Mouse (Mus musculus) midbrain, embryonic 15.5 days (tissue): ENCODE results near the gene Bean1. TPM values are rescaled to one million over a fixed set of nuclear protein-coding genes. Genes with fewer than 3 reads are reported as not detected.

Experiments
- ATAC-seq: fragments of 200-750 bp; cut with Nextera tagmentation; replicated peaks from 2 replicates; pipeline ENCODE4 v1.8.0; 2017; ENCODE audit warnings: moderate TSS enrichment
- H3K27ac ChIP-seq: fragments of 300-500 bp; sonication (generic); 2 replicates; pipeline ENCODE4 v1.5.1; 2015; ENCODE audit warnings: mild to moderate bottlenecking, inconsistent platforms
- H3K27me3 ChIP-seq: fragments of 300-500 bp; sonication (generic); replicated peaks from 2 replicates; pipeline ENCODE4 v1.6.1; 2015; ENCODE audit warnings: inconsistent platforms
- H3K36me3 ChIP-seq: fragments of 300-500 bp; sonication (generic); replicated peaks from 2 replicates; pipeline ENCODE4 v1.6.1; 2015; ENCODE audit warnings: inconsistent platforms
- H3K4me1 ChIP-seq: fragments of 300-500 bp; sonication (generic); 2 replicates; pipeline ENCODE4 v1.6.1; 2015; ENCODE audit warnings: inconsistent platforms
- H3K4me2 ChIP-seq: fragments of 300-500 bp; sonication (generic); 2 replicates; pipeline ENCODE4 v1.6.1; 2015; ENCODE audit warnings: inconsistent platforms, mild to moderate bottlenecking, moderate library complexity
- H3K4me3 ChIP-seq: fragments of 300-500 bp; sonication (generic); 2 replicates; pipeline ENCODE4 v1.5.1; 2015; ENCODE audit warnings: mild to moderate bottlenecking, inconsistent platforms
- H3K9ac ChIP-seq: fragments of 300-500 bp; sonication (generic); 2 replicates; pipeline ENCODE4 v1.6.1; 2015; ENCODE audit warnings: mild to moderate bottlenecking, inconsistent platforms
- H3K9me3 ChIP-seq: fragments of 300-500 bp; sonication (generic); 2 replicates; pipeline ENCODE4 v1.6.1; 2016; ENCODE audit warnings: inconsistent platforms
- WGBS: fragments of 180-500 bp; shearing (Covaris S2); methylation state at CpG from one replicate; pipeline ENCODE4 v1.1.7; 2015; ENCODE audit warnings: mixed read lengths; 5-methylcytosine and 5-hydroxymethylcytosine counted together
- polyA plus RNA-seq: library from polyadenylated mRNA; unstranded; fragments of >200 nt; fragmentation: Nextera tagmentation; extraction: Ambion mirVana; gene quantifications from 2 replicates; pipeline ENCODE4 v1.2.1, GENCODE M21; 2015

Bean1 gene
- polyA plus RNA-seq, 1 experiment from 2014 or later: 6.6 TPM

DNA sequence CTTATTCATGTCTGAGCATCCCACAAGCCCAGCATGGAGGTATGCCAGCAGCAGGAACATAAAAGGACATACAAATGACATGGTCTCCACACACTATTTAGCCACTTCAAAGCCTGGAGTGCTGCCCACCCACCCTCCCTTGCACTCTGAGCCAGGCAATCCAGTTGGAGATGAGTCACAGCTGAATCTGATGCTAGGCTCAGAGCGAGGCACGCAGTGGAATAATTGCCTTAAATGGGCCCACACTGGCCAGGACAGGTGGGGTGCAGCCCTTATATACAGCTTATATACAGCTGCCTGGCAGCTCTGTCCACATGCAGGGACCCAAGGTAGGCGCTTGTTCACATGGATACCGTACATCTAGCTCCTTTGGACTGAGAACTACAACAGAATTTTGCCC lies 6.8 kb downstream of the Bean1 start:
- Histone ChIP-seq H3K9me3 (no peaks in the 10 kb centered on the region), H3K36me3 (no peaks in the 10 kb centered on the region), H3K27ac (no peak overlapping the region), H3K4me2 (no peak overlapping the region), H3K4me3 (no peak overlapping the region), H3K4me1 (no peaks in the 10 kb centered on the region), H3K9ac (no peak overlapping the region), H3K27me3 (peaks cover 13% of the 10 kb centered on the region)
- no peak for ATAC-seq
- WGBS: 74% methylated on average over 4 of the region's 4 CpGs

DNA sequence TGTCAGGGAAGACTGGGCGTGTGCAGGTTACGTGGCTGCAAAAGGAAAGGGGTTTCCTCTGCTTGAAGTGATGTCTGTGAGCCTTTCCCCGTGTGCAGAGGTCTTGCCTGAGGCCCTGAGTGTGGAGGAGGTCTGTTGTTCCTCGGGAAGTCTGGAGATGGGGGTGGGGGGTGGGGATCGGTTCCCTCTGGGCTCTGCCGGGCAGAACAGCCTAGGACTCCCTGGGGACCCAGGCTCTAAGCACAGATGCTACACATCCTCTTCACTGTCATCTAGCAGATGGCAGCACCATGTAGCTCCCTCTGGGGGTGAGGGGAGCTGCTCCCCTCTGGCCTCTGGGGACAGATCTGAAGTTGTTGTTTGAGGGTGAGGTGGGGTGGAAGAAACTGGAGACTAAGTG lies 14.7 kb downstream of the Bean1 start:
- Histone ChIP-seq H3K9ac (no peak overlapping the region), H3K4me1 (no peaks in the 10 kb centered on the region), H3K27me3 (no peaks in the 10 kb centered on the region), H3K4me2 (no peak overlapping the region), H3K36me3 (no peaks in the 10 kb centered on the region), H3K27ac (no peak overlapping the region), H3K9me3 (no peaks in the 10 kb centered on the region), H3K4me3 (no peak overlapping the region)
- no peak for ATAC-seq
- WGBS: 33% methylated on average over 6 of the region's 6 CpGs

GRCm38 (mm10) chr8:104186827-104187226 lies 16.6 kb downstream of the Bean1 start:
- no peak overlapping the region for H3K4me3 ChIP-seq
- H3K4me1 ChIP-seq: peaks cover 5% of the 10 kb centered on the region; the same call in 1 of the 2 replicates
- H3K27ac ChIP-seq: no peak overlapping the region
- no peaks in the 10 kb centered on the region for H3K9me3 ChIP-seq
- WGBS: 93% methylated on average over 4 of the region's 4 CpGs
- no peak overlapping the region for H3K9ac ChIP-seq
- no peak overlapping the region for H3K4me2 ChIP-seq
- H3K36me3 ChIP-seq: no peaks in the 10 kb centered on the region
- no peak for ATAC-seq
- no peaks in the 10 kb centered on the region for H3K27me3 ChIP-seq

DNA sequence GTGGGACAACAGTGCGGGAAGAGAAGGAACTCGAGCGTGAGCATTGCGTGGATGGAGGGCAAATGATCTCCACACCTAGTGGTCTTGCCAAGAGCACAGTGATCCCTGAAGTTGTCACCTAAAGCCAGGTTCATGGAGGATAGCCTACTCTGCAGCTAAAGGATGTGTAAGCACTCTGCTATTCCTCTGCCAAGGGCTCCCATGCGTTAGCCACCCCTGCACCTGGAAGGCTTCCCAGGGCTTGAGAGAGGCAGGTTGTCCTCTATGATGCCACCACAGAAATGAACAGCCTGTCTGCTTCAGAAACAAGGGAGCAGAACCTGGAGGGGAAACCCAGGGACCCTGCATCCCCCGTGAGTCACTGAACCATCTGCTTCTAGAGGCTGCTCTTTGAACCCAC lies 17.4 kb downstream of the Bean1 start:
- WGBS: 91% methylated on average over 6 of the region's 6 CpGs
- no peaks in the 10 kb centered on the region for H3K9me3 ChIP-seq
- H3K4me2 ChIP-seq: no peak overlapping the region
- ATAC-seq: no peak
- no peak overlapping the region for H3K9ac ChIP-seq
- H3K36me3 ChIP-seq: no peaks in the 10 kb centered on the region
- peaks cover 8% of the 10 kb centered on the region; the same call in 1 of the 2 replicates for H3K4me1 ChIP-seq
- no peak overlapping the region for H3K4me3 ChIP-seq
- H3K27ac ChIP-seq: no peak overlapping the region
- no peaks in the 10 kb centered on the region for H3K27me3 ChIP-seq

GRCm38 (mm10) chr8:104188459-104188858 lies 18.2 kb downstream of the Bean1 start:
- Histone ChIP-seq H3K36me3 (no peaks in the 10 kb centered on the region), H3K4me2 (no peak overlapping the region), H3K4me3 (no peak overlapping the region), H3K4me1 (peaks cover 8% of the 10 kb centered on the region; the same call in 1 of the 2 replicates), H3K27me3 (no peaks in the 10 kb centered on the region), H3K9me3 (no peaks in the 10 kb centered on the region), H3K9ac (no peak overlapping the region), H3K27ac (no peak overlapping the region)
- WGBS: 75% methylated on average over 5 of the region's 5 CpGs
- no peak for ATAC-seq

- no peaks in the 10 kb centered on the region for H3K36me3 ChIP-seq
- no peak; the same call in 1 of the 2 replicates for ATAC-seq
- H3K4me2 ChIP-seq: no peak overlapping the region
- H3K9me3 ChIP-seq: no peaks in the 10 kb centered on the region
- H3K27ac ChIP-seq: no peak overlapping the region
- no peak overlapping the region for H3K4me3 ChIP-seq
- WGBS: 42% methylated on average over 6 of the region's 6 CpGs
- H3K9ac ChIP-seq: no peak overlapping the region
- peaks cover 8% of the 10 kb centered on the region; the same call in 1 of the 2 replicates for H3K4me1 ChIP-seq
- no peaks in the 10 kb centered on the region for H3K27me3 ChIP-seq
Observed at GRCm38 (mm10) chr8:104190777-104191468, 20.7 kb downstream of the Bean1 start.

GRCm38 (mm10) chr8:104191496-104191895 lies 21.3 kb downstream of the Bean1 start:
- H3K27ac ChIP-seq: no peak overlapping the region
- WGBS: 19% methylated on average over 11 of the region's 11 CpGs
- peak; percentile 86 for ATAC-seq

DNA sequence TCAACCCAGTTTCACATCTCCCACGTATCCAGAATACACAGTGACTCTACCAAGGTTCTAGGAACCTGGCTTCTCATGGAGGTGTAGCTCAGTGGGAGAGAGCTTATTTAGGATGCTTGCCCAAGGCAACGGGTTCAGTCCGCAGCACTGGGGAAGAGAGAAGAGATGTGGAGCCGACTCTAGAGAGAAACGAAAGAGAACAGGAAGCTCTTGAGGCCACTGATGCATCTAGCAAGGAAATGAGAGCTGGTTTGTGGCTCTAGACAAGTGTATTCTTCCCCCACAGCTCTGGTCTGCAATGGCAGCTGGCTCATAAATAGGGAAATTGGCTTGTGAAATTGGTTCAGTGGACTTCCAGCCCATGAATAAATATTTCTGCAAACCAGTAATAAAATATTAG lies 29.6 kb downstream of the Bean1 start:
- H3K4me1 ChIP-seq: no peaks in the 10 kb centered on the region
- no peak overlapping the region for H3K4me2 ChIP-seq
- no peaks in the 10 kb centered on the region for H3K36me3 ChIP-seq
- no peak overlapping the region for H3K9ac ChIP-seq
- 81% methylated on average over 5 of the region's 5 CpGs for WGBS
- no peaks in the 10 kb centered on the region for H3K9me3 ChIP-seq
- no peak for ATAC-seq
- no peak overlapping the region for H3K27ac ChIP-seq
- no peaks in the 10 kb centered on the region for H3K27me3 ChIP-seq
- H3K4me3 ChIP-seq: no peak overlapping the region

More at GRCm38 (mm10) chr8:104191496-104191895, 21.3 kb downstream of the Bean1 start:
- H3K4me3 ChIP-seq: no peak overlapping the region
- H3K27me3 ChIP-seq: no peaks in the 10 kb centered on the region
- no peaks in the 10 kb centered on the region for H3K36me3 ChIP-seq
- H3K4me2 ChIP-seq: 0 out of 2 replicates have a peak overlapping the region, but pooled peaks have one; percentile 3
- no peak overlapping the region for H3K9ac ChIP-seq
- no peaks in the 10 kb centered on the region for H3K9me3 ChIP-seq
- peaks cover 8% of the 10 kb centered on the region; the same call in 1 of the 2 replicates for H3K4me1 ChIP-seq

DNA sequence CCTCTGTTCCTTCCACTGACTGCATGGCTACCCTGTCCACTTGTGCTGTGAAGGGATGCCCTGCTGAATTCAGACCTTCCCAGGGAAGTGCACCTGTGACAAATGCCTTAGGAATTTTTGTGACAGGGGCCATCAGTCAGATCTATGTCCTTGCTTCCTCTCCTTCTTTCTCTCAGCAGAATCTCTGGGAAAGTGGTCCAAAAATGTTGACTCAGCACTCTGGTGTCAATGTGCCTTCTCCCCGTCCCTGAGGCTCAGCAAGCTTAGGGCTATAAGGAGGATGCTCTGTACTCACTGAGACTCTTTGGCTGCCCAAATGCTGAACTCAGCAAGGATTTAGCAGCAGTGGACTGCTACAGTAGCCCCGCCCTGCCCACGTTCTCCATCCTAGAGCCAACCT lies 31.4 kb downstream of the Bean1 start:
- ATAC-seq: no peak
- H3K4me1 ChIP-seq: no peaks in the 10 kb centered on the region
- no peak overlapping the region for H3K4me2 ChIP-seq
- H3K27me3 ChIP-seq: no peaks in the 10 kb centered on the region
- H3K27ac ChIP-seq: no peak overlapping the region
- H3K4me3 ChIP-seq: no peak overlapping the region
- 78% methylated on average over 3 of the region's 3 CpGs for WGBS
- no peaks in the 10 kb centered on the region for H3K36me3 ChIP-seq
- no peaks in the 10 kb centered on the region for H3K9me3 ChIP-seq
- H3K9ac ChIP-seq: no peak overlapping the region

- H3K27ac ChIP-seq: no peak overlapping the region
- ATAC-seq: no peak
- no peak overlapping the region for H3K9ac ChIP-seq
- H3K4me2 ChIP-seq: no peak overlapping the region
- H3K4me1 ChIP-seq: no peaks in the 10 kb centered on the region
- H3K27me3 ChIP-seq: no peaks in the 10 kb centered on the region
- no peak overlapping the region for H3K4me3 ChIP-seq
- WGBS: 90% methylated on average over 4 of the region's 4 CpGs
- no peaks in the 10 kb centered on the region for H3K36me3 ChIP-seq
- H3K9me3 ChIP-seq: no peaks in the 10 kb centered on the region
Observed at GRCm38 (mm10) chr8:104202320-104202719, 32.1 kb downstream of the Bean1 start.

DNA sequence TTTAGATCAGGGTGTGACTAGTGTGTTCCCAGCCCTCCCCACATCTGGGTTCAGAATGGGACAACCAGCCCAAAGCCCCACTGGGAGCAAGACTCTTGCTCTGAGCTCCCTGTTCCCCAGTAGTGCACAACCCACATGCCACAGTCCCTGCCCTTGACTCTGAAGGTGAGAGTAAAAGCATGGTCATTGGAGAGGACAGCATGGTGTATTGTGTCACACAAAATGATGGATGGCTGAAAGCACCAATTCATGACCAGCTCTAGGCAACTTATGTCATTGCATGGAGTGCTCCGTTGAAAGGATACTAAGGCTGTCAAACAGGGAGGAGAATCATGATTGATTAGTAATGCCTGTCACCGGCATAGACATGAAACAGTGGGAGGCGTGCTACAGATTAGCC lies 35.0 kb downstream of the Bean1 start:
- no peak for ATAC-seq
- no peaks in the 10 kb centered on the region for H3K4me1 ChIP-seq
- H3K4me3 ChIP-seq: no peak overlapping the region
- H3K36me3 ChIP-seq: no peaks in the 10 kb centered on the region
- H3K9ac ChIP-seq: no peak overlapping the region
- no peaks in the 10 kb centered on the region; the same call in 1 of the 2 replicates for H3K9me3 ChIP-seq
- WGBS: 49% methylated on average over 3 of the region's 3 CpGs
- H3K27me3 ChIP-seq: no peaks in the 10 kb centered on the region
- no peak overlapping the region for H3K27ac ChIP-seq
- no peak overlapping the region for H3K4me2 ChIP-seq

GRCm38 (mm10) chr8:104217601-104218000 lies 47.4 kb downstream of the Bean1 start:
- no peak overlapping the region for H3K9ac ChIP-seq
- H3K4me3 ChIP-seq: no peak overlapping the region
- 92% methylated on average over 5 of the region's 5 CpGs for WGBS
- no peaks in the 10 kb centered on the region for H3K36me3 ChIP-seq
- no peak overlapping the region for H3K27ac ChIP-seq
- H3K4me1 ChIP-seq: no peaks in the 10 kb centered on the region
- H3K27me3 ChIP-seq: no peaks in the 10 kb centered on the region
- no peaks in the 10 kb centered on the region for H3K9me3 ChIP-seq
- no peak overlapping the region for H3K4me2 ChIP-seq
- ATAC-seq: no peak

DNA sequence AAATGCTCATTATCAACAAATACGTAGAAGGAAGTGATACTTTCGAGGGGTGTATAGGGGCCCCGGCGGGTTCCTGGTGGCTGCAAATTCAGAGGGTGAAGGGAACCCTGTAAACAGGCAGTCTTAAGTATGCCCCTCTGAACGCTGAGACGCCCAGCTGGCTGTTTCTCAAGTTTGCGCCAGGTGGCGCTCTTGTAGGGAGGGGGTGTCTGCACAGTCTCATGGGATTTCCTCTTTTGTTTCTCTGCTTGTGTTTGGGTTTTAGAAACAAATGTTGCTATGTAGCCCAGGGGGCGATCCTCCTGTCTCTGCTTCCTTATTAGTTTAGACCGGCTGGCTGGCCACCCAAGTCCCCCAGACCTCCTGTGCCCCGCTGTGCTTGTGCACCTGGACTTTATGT lies 48.8 kb downstream of the Bean1 start:
- no peak overlapping the region for H3K4me3 ChIP-seq
- 23% methylated on average over 11 of the region's 11 CpGs for WGBS
- no peaks in the 10 kb centered on the region for H3K4me1 ChIP-seq
- H3K27ac ChIP-seq: no peak overlapping the region
- no peak overlapping the region for H3K4me2 ChIP-seq
- peaks cover 7% of the 10 kb centered on the region; the same call in 1 of the 2 replicates for H3K36me3 ChIP-seq
- no peaks in the 10 kb centered on the region for H3K27me3 ChIP-seq
- H3K9me3 ChIP-seq: no peaks in the 10 kb centered on the region
- H3K9ac ChIP-seq: no peak overlapping the region
- no peak for ATAC-seq
